Mouse (Mus musculus): ENCODE measurements at regions not wholly inside any gene's neighbourhood (a gene's known extent, or its start where the extent isn't known, plus 50 kb on each side); places are given as distances from the start of the nearest gene placed in this dataset.

DNA sequence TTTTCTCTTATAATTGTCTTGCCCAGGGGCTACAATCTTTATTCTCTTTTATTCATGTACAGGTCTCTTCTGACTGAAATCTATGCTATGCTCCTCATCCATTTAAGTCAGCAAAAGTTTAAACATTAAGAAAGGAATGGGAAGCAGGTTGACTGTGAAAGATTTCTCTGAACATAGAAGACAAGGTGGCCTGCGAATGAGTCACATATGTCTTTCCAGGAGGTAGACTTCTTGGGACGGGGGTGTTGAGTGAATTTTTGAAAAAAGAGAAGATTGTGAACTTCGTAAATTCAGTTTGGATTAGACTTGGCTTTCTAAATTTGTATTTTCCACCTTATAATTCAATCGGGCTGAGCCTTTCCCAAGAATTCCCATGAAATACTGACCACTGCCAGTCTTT, 384.3 kb downstream of the Tmem132b start:
- H3K4me1 ChIP-seq (replicated peaks; ENCODE audit: control insufficient read depth, insufficient read depth, low read length), result no peaks in the 10 kb centered on the region
- DNase-seq (ENCODE audit: low spot score) (no peak), ATAC-seq (replicated peaks; ENCODE audit: low FRiP score) (no peak)
- peaks cover 3% of the 10 kb centered on the region for H3K9me3 ChIP-seq (ENCODE audit: control insufficient read depth, low read length)
- H3K9ac ChIP-seq (ENCODE audit: low read depth, low read length), result no peak overlapping the region
- no peaks in the 10 kb centered on the region for H3K27me3 ChIP-seq (replicated peaks; ENCODE audit: control insufficient read depth, insufficient read depth, low read length)
- no peaks in the 10 kb centered on the region for H3K36me3 ChIP-seq (ENCODE audit: control insufficient read depth, insufficient read depth, low read length)
- H3K4me2 ChIP-seq, result no peak overlapping the region
- WGBS, result 81% methylated on average over 4 of the region's 4 CpGs
- no peak overlapping the region for H3K4me3 ChIP-seq (ENCODE audit: low read depth, low read length)
- H3K27ac ChIP-seq (ENCODE audit: low read depth, low read length), result no peak overlapping the region

- Histone ChIP-seq H3K4me3 (ENCODE audit: low read depth, low read length) (no peak overlapping the region), H3K9me3 (ENCODE audit: control insufficient read depth, low read length) (peaks cover 3% of the 10 kb centered on the region), H3K4me2 (no peak overlapping the region), H3K9ac (ENCODE audit: low read depth, low read length) (no peak overlapping the region), H3K4me1 (replicated peaks; ENCODE audit: control insufficient read depth, insufficient read depth, low read length) (no peaks in the 10 kb centered on the region), H3K36me3 (ENCODE audit: control insufficient read depth, insufficient read depth, low read length) (no peaks in the 10 kb centered on the region), H3K27ac (ENCODE audit: low read depth, low read length) (no peak overlapping the region), H3K27me3 (replicated peaks; ENCODE audit: control insufficient read depth, insufficient read depth, low read length) (no peaks in the 10 kb centered on the region)
- 32% methylated on average over 11 of the region's 11 CpGs for WGBS
- DNase-seq (ENCODE audit: low spot score) (no peak), ATAC-seq (replicated peaks; ENCODE audit: low FRiP score) (no peak)
These were observed 389.4 kb downstream of the Tmem132b start for GRCm38 (mm10) chr5:125920965-125921364.

DNA sequence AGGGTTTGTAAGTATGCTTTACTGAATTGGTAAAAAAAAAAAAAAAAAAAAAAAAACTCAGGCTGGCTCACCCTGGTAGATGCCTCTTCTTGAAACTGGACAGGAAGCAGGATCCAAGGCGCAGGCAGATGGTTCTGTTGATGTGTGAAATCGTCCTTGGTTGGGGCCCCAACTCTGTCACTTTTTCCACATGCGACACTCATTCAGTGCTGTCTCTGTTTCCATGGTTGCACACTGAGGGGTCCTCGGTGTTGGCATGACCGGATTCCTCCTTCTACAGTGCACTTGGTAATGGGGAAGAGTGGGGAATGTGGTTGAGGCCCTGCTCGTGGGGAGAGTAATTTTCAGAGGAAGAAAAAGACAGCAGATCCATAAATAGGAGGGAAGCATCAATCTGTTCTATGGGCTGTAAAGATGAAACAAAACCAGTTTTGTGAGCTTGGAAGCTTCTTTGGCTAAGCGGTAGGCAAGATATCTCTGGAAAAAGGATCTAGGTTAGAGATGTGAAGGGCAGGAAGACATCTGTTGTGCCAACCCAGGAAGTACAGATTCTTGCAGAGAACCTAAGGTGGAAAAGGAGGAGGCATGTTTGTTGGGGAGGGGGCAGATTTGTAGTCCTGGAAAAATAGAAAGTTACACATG, 394.4 kb downstream of the Tmem132b start:
- Histone ChIP-seq H3K27me3 (replicated peaks; ENCODE audit: control insufficient read depth, insufficient read depth, low read length) (no peaks in the 10 kb centered on the region), H3K27ac (ENCODE audit: low read depth, low read length) (no peak overlapping the region), H3K9me3 (ENCODE audit: control insufficient read depth, low read length) (no peaks in the 10 kb centered on the region; the same call in 1 of the 2 replicates), H3K4me2 (no peak overlapping the region), H3K4me3 (ENCODE audit: low read depth, low read length) (no peak overlapping the region), H3K9ac (ENCODE audit: low read depth, low read length) (no peak overlapping the region), H3K4me1 (replicated peaks; ENCODE audit: control insufficient read depth, insufficient read depth, low read length) (no peaks in the 10 kb centered on the region), H3K36me3 (ENCODE audit: control insufficient read depth, insufficient read depth, low read length) (no peaks in the 10 kb centered on the region)
- ATAC-seq (replicated peaks; ENCODE audit: low FRiP score) (no peak), DNase-seq (ENCODE audit: low spot score) (no peak)
- WGBS, result 74% methylated on average over 7 of the region's 7 CpGs

GRCm38 (mm10) chr5:125931502-125931901, 399.9 kb downstream of the Tmem132b start:
- no peak overlapping the region for H3K27ac ChIP-seq (ENCODE audit: low read depth, low read length)
- H3K4me2 ChIP-seq, result no peak overlapping the region
- no peaks in the 10 kb centered on the region for H3K9me3 ChIP-seq (ENCODE audit: control insufficient read depth, low read length)
- DNase-seq (ENCODE audit: low spot score) (no peak), ATAC-seq (replicated peaks; ENCODE audit: low FRiP score) (no peak)
- no peaks in the 10 kb centered on the region for H3K4me1 ChIP-seq (replicated peaks; ENCODE audit: control insufficient read depth, insufficient read depth, low read length)
- no peaks in the 10 kb centered on the region for H3K36me3 ChIP-seq (ENCODE audit: control insufficient read depth, insufficient read depth, low read length)
- 84% methylated on average over 4 of the region's 4 CpGs for WGBS
- no peak overlapping the region for H3K4me3 ChIP-seq (ENCODE audit: low read depth, low read length)
- no peak overlapping the region for H3K9ac ChIP-seq (ENCODE audit: low read depth, low read length)
- no peaks in the 10 kb centered on the region for H3K27me3 ChIP-seq (replicated peaks; ENCODE audit: control insufficient read depth, insufficient read depth, low read length)

GRCm38 (mm10) chr5:125939416-125939815, 407.8 kb downstream of the Tmem132b start:
- Histone ChIP-seq H3K36me3 (ENCODE audit: control insufficient read depth, insufficient read depth, low read length) (no peaks in the 10 kb centered on the region), H3K9me3 (ENCODE audit: control insufficient read depth, low read length) (0 out of 2 replicates have a peak, but pooled peaks cover 4% of the 10 kb centered on the region), H3K27ac (ENCODE audit: low read depth, low read length) (no peak overlapping the region), H3K27me3 (replicated peaks; ENCODE audit: control insufficient read depth, insufficient read depth, low read length) (no peaks in the 10 kb centered on the region), H3K9ac (ENCODE audit: low read depth, low read length) (no peak overlapping the region), H3K4me3 (ENCODE audit: low read depth, low read length) (no peak overlapping the region), H3K4me2 (no peak overlapping the region), H3K4me1 (replicated peaks; ENCODE audit: control insufficient read depth, insufficient read depth, low read length) (no peaks in the 10 kb centered on the region)
- 72% methylated on average over 3 of the region's 3 CpGs for WGBS
- no peak for ATAC-seq (replicated peaks; ENCODE audit: low FRiP score)
- no peak for DNase-seq (ENCODE audit: low spot score)

GRCm38 (mm10) chr5:125946729-125947128, 415.2 kb downstream of the Tmem132b start:
- Histone ChIP-seq H3K4me2 (no peak overlapping the region), H3K36me3 (ENCODE audit: control insufficient read depth, insufficient read depth, low read length) (no peaks in the 10 kb centered on the region), H3K9me3 (ENCODE audit: control insufficient read depth, low read length) (no peaks in the 10 kb centered on the region), H3K27ac (ENCODE audit: low read depth, low read length) (no peak overlapping the region), H3K4me1 (replicated peaks; ENCODE audit: control insufficient read depth, insufficient read depth, low read length) (no peaks in the 10 kb centered on the region), H3K4me3 (ENCODE audit: low read depth, low read length) (no peak overlapping the region), H3K9ac (ENCODE audit: low read depth, low read length) (no peak overlapping the region), H3K27me3 (replicated peaks; ENCODE audit: control insufficient read depth, insufficient read depth, low read length) (no peaks in the 10 kb centered on the region)
- DNase-seq (ENCODE audit: low spot score) (no peak), ATAC-seq (replicated peaks; ENCODE audit: low FRiP score) (no peak)
- 79% methylated on average over 4 of the region's 4 CpGs for WGBS

DNA sequence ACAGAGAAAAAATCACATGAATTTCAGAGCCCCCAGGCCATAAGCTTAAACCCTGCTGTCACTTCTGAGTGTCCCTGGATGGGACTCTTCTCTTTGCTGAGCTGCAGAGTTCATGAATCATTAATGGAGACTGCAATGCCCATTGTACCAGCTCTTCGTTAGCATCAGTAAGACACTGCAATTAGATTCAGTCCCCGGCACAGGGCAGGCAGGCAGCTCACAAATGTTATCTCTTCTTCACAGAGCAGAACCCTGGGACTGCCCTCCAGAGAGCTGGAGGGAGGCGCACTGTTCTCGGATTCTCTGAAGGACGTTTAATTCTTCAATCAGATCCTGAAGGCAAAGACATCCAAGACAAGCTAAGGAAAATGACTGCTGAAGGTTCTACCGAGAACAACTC, 420.1 kb downstream of the Tmem132b start:
- H3K4me3 ChIP-seq (ENCODE audit: low read depth, low read length), result no peak overlapping the region
- no peak overlapping the region for H3K9ac ChIP-seq (ENCODE audit: low read depth, low read length)
- no peaks in the 10 kb centered on the region for H3K27me3 ChIP-seq (replicated peaks; ENCODE audit: control insufficient read depth, insufficient read depth, low read length)

DNA sequence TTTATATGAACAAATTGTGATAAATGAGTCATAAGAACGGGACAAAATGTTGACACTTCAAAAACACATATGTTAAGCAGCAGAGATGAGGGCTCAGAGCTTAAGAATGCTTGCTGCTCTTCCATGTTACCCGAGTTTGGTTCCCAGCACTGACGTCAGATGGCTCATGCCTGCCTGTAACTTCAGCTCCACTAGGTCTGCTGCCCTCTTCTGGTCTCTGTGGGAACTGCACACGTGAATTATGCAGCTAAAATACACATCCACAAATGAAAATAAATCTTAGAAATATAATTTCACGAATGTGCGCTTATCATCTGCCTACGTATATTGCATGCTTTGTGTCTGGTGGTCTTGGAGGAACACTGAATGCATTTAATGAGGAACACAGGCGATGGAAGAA, 432.5 kb downstream of the Tmem132b start:
- no peak overlapping the region for H3K4me3 ChIP-seq (ENCODE audit: low read depth, low read length)
- WGBS, result 58% methylated on average over 8 of the region's 8 CpGs
- no peaks in the 10 kb centered on the region for H3K4me1 ChIP-seq (replicated peaks; ENCODE audit: control insufficient read depth, insufficient read depth, low read length)
- no peak overlapping the region for H3K9ac ChIP-seq (ENCODE audit: low read depth, low read length)
- no peaks in the 10 kb centered on the region for H3K27me3 ChIP-seq (replicated peaks; ENCODE audit: control insufficient read depth, insufficient read depth, low read length)
- DNase-seq (ENCODE audit: low spot score), result no peak
- ATAC-seq (replicated peaks; ENCODE audit: low FRiP score), result no peak
- H3K4me2 ChIP-seq, result no peak overlapping the region
- no peaks in the 10 kb centered on the region for H3K36me3 ChIP-seq (ENCODE audit: control insufficient read depth, insufficient read depth, low read length)
- H3K9me3 ChIP-seq (ENCODE audit: control insufficient read depth, low read length), result no peaks in the 10 kb centered on the region
- H3K27ac ChIP-seq (ENCODE audit: low read depth, low read length), result no peak overlapping the region

More for the DNA sequence above, 420.1 kb downstream of the Tmem132b start:
- H3K27ac ChIP-seq (ENCODE audit: low read depth, low read length), result no peak overlapping the region
- DNase-seq (ENCODE audit: low spot score) (no peak), ATAC-seq (replicated peaks; ENCODE audit: low FRiP score) (no peak)
- no peaks in the 10 kb centered on the region for H3K36me3 ChIP-seq (ENCODE audit: control insufficient read depth, insufficient read depth, low read length)
- peaks cover 4% of the 10 kb centered on the region; the same call in 1 of the 2 replicates for H3K9me3 ChIP-seq (ENCODE audit: control insufficient read depth, low read length)
- WGBS, result 66% methylated on average over 6 of the region's 6 CpGs
- H3K4me1 ChIP-seq (replicated peaks; ENCODE audit: control insufficient read depth, insufficient read depth, low read length), result no peaks in the 10 kb centered on the region
- H3K4me2 ChIP-seq, result no peak overlapping the region

- 61% methylated on average over 4 of the region's 4 CpGs for WGBS
- no peaks in the 10 kb centered on the region for H3K27me3 ChIP-seq (replicated peaks; ENCODE audit: control insufficient read depth, insufficient read depth, low read length)
- ATAC-seq (replicated peaks; ENCODE audit: low FRiP score), result no peak
These were observed 436.6 kb downstream of the Tmem132b start for GRCm38 (mm10) chr5:125968151-125968550.

More at GRCm38 (mm10) chr5:125968151-125968550, 436.6 kb downstream of the Tmem132b start:
- Histone ChIP-seq H3K4me2 (no peak overlapping the region), H3K27ac (ENCODE audit: low read depth, low read length) (no peak overlapping the region), H3K4me3 (ENCODE audit: low read depth, low read length) (no peak overlapping the region), H3K4me1 (replicated peaks; ENCODE audit: control insufficient read depth, insufficient read depth, low read length) (no peaks in the 10 kb centered on the region), H3K9ac (ENCODE audit: low read depth, low read length) (no peak overlapping the region), H3K9me3 (ENCODE audit: control insufficient read depth, low read length) (no peaks in the 10 kb centered on the region; the same call in 1 of the 2 replicates), H3K36me3 (ENCODE audit: control insufficient read depth, insufficient read depth, low read length) (no peaks in the 10 kb centered on the region)
- no peak for DNase-seq (ENCODE audit: low spot score)
